Mouse (Mus musculus): ENCODE measurements around the gene Nmnat2.

GRCm38 (mm10) chr1:153109836-153110235 lies 155.0 kb downstream of the Nmnat2 start:
- no peak for TF ChIP-seq CTCF (IDR thresholded peaks at IDR 0.05; ENCODE audit: low read depth)
- TF ChIP-seq EP300 (optimal IDR thresholded peaks at IDR 0.05), result no peak

Data from stomach, postnatal 0 days (tissue).